ENCODE assay signal across 25 mouse cellular contexts in genomic region chr14:19800485-19800884, GRCm38 (mm10).
"Had no signal": no experiment of that assay in that cellular context is flagged by ENCODE, and none has a peak within 500 bp of the region (broad histone marks: within the 10 kb centered on the region; RNA-seq: fewer than 3 reads in every experiment).

No protein-coding gene starts in this region.

- H3K27ac ChIP-seq: gastrocnemius, adult 2 months; heart, embryonic 10.5 days; hindbrain, embryonic 13.5 days; intestine, embryonic 15.5 days; left cerebral cortex, adult 2 months; limb, embryonic 10.5 days; limb, embryonic 12.5 days; liver, embryonic 13.5 days; liver, embryonic 15.5 days had no signal

- H3K4me2 ChIP-seq: heart, embryonic 12.5 days; hindbrain, embryonic 13.5 days; intestine, embryonic 15.5 days; limb, embryonic 12.5 days; liver, embryonic 11.5 days; liver, embryonic 13.5 days; liver, embryonic 15.5 days had no signal

- H3K9ac ChIP-seq: heart, embryonic 12.5 days; hindbrain, embryonic 13.5 days; intestine, embryonic 15.5 days; limb, embryonic 12.5 days; liver, embryonic 13.5 days; liver, embryonic 15.5 days had no signal

- H3K9me3 ChIP-seq: heart, embryonic 10.5 days; heart, embryonic 12.5 days; hindbrain, embryonic 13.5 days; intestine, embryonic 15.5 days; limb, embryonic 10.5 days; limb, embryonic 12.5 days; liver, embryonic 13.5 days; liver, embryonic 15.5 days had no signal

- H3K27me3 ChIP-seq: heart, embryonic 12.5 days; hindbrain, embryonic 13.5 days; intestine, embryonic 15.5 days; limb, embryonic 12.5 days; liver, embryonic 13.5 days; liver, embryonic 15.5 days had no signal

- H3K4me1 ChIP-seq: hindbrain, embryonic 13.5 days; intestine, embryonic 15.5 days; limb, embryonic 10.5 days; limb, embryonic 12.5 days had no signal

- ATAC-seq: inflammation-experienced regulatory T-cells, adult 6 months; intestine, embryonic 15.5 days; intestine, postnatal 0 days had no signal

- DNase-seq: gastrocnemius, adult 2 months; gastrocnemius, postnatal 10 days; gastrocnemius, postnatal 25 days; heart, adult 18-20 months; heart, postnatal 10 days; heart, postnatal 4 days; kidney, adult 18-20 months; kidney, adult 8-10 months; kidney, postnatal 10 days; kidney, postnatal 25 days; kidney, postnatal 4 days; liver; liver, embryonic 13.5 days had no signal

- H3K36me3 ChIP-seq: intestine, embryonic 15.5 days; liver, embryonic 13.5 days had no signal

- H3K4me3 ChIP-seq: gastrocnemius, adult 2 months; heart, embryonic 10.5 days; heart, embryonic 12.5 days; hindbrain, embryonic 13.5 days; intestine, embryonic 15.5 days; layer of hippocampus, adult 2 months; left cerebral cortex, adult 2 months; limb, embryonic 10.5 days; limb, embryonic 12.5 days; liver, embryonic 13.5 days; liver, embryonic 15.5 days had no signal
